Mouse (Mus musculus): ENCODE data around the gene Tmprss3. TPM values are rescaled to one million over a fixed set of nuclear protein-coding genes. Genes with fewer than 3 reads are reported as not detected.

The Tmprss3 gene
- total RNA-seq, 2 experiments from 2014 or later: 0.13 TPM; not detected in 1

DNA sequence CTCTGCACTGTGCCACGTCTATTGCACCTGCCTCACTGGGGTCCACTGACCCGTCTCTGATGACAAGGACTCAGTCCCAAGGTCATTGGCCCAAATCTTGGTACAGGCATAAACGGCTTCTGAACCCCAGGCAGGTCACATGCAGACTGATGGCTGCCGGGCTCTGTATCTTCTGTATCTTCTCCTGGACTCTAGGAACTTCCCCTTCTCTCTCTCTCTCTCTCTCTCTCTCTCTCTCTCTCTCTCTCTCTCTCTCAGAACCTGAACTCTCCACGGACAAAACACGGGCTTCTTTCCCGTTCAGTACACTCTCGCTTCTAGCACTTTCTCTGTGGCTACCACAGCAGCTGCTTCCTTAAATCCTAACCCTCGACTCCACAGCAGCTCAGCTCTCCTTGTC is 52.8 kb downstream of the Tmprss3 start:
- DNase-seq (ENCODE audit: low spot score in 2 of 2): no peak
- intact Hi-C loops (cut with DNase I): no loop called here

DNA sequence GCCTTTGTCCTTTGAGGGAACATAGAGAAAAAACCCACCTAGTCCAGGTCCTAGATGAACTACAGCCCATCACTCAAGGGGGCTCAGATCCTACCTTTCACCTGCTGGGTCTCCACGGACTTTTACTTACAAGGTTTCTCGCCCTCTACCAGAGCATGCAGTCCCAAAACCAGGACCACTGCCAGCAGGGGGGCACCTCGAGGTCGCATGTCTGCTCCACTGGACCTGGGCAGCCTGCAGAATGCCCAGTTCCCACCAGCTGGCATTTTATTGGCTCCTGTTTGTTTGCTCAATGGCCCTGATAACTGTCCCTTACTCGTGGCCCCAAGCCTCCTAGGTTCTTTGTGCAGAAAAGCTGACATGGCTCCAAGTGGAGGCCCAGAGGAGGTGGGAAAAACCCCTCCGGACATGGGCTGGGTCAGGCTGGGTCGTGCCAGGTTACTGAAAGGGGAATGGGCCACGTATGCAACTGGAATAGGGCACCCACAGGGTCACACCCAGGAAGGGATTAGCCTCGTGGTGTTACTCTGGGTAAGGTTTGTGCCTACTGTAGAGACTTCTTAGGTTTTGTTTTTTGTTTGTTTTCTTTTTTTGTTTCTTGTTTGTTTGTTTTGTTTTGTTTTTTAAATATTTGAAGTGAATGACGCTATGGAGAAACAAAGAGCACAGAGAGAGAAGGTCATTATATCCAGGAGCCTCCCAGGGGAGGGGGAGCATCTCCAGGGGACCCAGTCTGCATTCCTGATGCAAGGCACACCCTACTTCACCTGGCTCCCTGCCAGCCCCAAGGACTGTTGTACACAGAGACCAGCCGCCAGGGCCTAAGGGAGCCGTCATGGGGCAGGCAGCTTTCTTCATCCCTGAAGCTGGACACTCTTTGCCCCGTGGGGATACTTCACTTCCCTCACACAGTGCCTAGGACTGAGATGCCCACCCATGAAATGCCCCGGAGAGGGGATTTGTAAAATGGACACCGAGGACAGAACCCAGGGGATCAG is 54.4 kb downstream of the Tmprss3 start, which contains the start of gene Tff2:
Gene Tff2, minus strand, starts transcription at position 243 of the 998 bp plus-strand sequence.
- intact Hi-C loops (cut with DNase I): no loop called here
- no peak for DNase-seq (ENCODE audit: low spot score in 2 of 2)

DNA sequence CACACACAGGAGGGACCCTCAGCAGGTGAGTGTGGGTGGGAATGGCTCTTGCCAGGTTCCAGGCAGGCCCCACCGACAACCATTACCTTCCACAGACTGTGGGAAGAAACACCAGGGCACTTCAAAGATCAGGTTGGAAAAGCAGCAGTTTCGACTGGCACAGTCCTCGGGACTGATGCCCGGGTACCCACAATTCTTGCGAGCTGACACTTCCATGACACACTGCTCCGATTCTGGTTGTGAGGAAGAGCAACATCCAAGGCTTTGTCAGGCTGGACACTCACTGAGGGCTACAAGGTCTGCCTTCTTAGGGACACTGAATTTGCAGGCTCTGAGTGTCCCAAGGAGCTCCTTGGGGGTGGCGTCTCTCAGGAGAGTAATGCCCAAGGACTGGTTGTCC is 56.7 kb downstream of the Tmprss3 start:
- intact Hi-C loops (cut with DNase I): no loop called here
- no peak for DNase-seq (ENCODE audit: low spot score in 2 of 2)

DNA sequence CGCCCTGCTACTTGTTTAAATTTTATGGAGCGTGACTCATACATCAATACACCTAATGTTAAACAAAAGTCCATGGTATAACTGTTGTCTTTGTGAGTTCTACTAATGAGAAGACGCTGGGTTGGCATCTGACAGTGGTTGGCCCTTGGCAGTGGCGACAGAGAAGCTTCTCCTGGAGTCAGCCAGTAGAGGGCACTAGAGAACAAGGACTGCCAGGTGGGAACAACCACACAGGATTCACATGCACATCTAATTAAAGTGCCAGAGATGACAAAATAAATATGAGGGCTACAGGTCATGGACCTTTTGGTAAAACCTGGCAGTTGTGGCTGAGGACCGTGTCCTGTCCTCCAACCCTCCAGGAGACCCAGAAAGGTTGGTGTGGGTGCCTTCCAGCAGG is 60.4 kb downstream of the Tmprss3 start:
- intact Hi-C loops (cut with DNase I): loop anchor here (5.0 to 10.0 kb wide), 2 partner anchors 49 to 356 kb away; no protein-coding TSS in a partner anchor
- DNase-seq (ENCODE audit: low spot score in 2 of 2): peak; percentile 62 to 70

GRCm38 (mm10) chr17:31136821-31137220 is 62.0 kb downstream of the Tmprss3 start:
- DNase-seq (ENCODE audit: low spot score in 2 of 2): no peak
- intact Hi-C loops (cut with DNase I): loop anchor here (5.0 to 10.0 kb wide), 2 partner anchors 50 to 358 kb away; no protein-coding TSS in a partner anchor

DNA sequence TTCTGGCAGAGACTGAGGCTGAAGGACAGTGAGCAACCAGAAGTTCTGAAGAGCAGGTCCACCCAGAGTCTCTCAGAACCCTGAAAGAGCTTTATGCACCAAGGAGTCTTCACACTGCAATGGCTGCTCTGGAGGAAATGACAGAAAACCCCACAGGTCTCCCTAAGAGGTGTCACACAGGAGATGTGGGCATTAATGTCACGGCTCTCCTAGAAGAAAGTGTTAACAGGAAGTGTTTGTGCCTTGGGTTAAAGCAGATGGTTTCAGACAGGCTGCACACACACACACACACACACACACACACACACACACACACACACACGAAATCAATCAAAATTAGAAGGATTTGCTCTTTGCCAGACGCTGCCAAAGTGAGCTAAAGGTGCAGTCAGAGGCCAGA is 62.5 kb downstream of the Tmprss3 start:
- DNase-seq (ENCODE audit: low spot score in 2 of 2): no peak
- intact Hi-C loops (cut with DNase I): loop anchor here (5.0 to 10.0 kb wide), 2 partner anchors 51 to 359 kb away; no protein-coding TSS in a partner anchor

DNA sequence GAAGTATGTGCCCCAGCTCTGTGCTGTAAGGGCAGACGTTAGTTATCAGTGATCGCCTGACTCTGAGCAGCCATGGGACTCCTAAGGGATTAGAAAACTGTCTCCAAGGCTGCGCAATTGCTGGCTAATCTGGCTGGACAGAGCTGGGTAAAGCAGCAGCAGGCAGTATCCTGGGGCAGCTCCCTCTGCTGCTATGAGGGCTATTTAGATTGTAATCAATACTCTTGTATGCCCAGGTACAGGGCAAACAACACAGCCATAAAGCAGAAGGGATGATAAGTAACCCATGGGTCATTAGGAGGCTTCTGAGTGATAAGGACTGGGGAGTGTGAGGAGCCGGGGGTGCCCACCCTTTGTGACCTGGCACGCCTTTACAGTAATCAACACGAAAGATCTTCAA is 63.9 kb downstream of the Tmprss3 start:
- intact Hi-C loops (cut with DNase I): loop anchor here (5.0 to 10.0 kb wide), 2 partner anchors 52 to 360 kb away; no protein-coding TSS in a partner anchor
- no peak for DNase-seq (ENCODE audit: low spot score in 2 of 2)

DNA sequence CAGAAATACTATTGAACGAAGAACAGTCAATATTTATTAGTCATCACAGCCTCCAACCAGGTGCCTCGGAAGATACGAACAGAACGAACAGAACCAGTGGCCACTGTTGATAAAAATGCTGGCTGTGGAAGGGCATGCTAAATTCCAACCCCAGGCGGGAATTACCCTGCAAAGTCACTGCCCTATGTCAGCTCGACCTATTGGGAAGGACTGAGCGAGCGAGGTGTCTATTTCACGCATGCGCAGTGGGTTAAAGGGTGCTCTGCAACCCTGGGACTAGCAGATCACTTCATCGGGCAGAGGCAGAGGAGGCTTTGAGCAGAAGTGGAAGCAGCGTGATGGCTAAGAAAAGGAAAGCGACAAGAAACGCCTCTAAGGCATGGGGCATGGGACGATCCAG is 65.0 kb downstream of the Tmprss3 start:
- no peak for DNase-seq (ENCODE audit: low spot score in 2 of 2)
- intact Hi-C loops (cut with DNase I): loop anchor here (10.0 kb wide), 1 partner anchor 361 kb away; no protein-coding TSS in a partner anchor

DNA sequence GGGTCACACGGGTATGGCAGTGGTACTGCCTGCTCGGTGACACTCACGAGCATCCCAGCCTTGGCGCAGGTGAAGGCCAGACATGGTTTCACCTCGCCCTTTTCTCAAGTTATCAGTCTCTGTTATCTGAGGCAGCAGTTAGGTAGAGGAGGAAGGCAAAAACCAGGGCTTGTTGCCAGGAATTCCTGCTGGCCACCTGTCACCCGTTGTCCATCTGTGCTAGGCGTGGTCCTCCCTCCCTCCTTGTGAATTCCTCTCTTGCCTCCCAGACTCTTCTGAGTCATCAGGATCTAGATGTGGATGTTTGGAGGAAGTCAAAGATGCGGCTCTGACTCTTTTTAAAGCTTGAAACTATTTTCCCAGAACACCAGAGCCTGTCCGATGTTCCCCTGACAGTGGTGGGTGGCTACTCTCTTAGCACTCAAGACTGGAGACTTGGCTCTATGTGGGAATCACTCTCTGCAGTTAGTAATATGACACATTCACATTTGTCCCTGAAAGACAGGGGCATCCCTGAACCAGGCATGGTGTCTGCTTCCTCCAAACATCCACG is 67.4 kb downstream of the Tmprss3 start:
- peak in 1 of 2 experiments; percentile 31 for DNase-seq (ENCODE audit: low spot score in 2 of 2)
- intact Hi-C loops (cut with DNase I): loop anchor here (10.0 kb wide), 1 partner anchor 363 kb away; no protein-coding TSS in a partner anchor

DNA sequence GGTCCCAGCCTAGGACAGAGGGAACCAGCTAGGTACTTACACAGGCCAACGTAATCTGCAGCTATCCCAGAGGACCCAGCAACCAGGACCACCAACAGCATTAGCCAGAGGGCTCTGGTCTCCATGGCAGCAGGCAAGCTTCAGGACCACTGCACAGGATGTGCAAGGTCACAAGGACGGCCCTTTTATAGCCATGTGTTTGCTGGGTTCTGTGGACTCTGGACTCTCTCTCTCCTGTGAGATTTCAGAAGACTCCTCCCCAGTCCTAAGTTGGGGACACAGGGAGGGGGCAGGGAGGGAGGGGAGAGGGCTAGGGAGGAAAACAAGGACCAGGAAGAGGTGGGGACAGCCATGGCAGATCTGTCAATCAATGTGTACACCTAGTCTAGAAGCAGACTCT is 69.3 kb downstream of the Tmprss3 start, which contains the start of gene Tff3:
Gene Tff3, minus strand, starts transcription at position 195 of the 400 bp plus-strand sequence.
- intact Hi-C loops (cut with DNase I): no loop called here

More for the DNA sequence above, 69.3 kb downstream of the Tmprss3 start, which contains the start of gene Tff3:
- DNase-seq (ENCODE audit: low spot score in 2 of 2): no peak

Other genes with a start within 250 kb of the Tmprss3 start
- gene Umodl1, start 244.3 kb downstream of the Tmprss3 start, total RNA-seq (2021): under 1 TPM; 0.15 to 0.23 TPM
- 10 to 100 TPM; 41.6 to 52.7 TPM for gene Abcg1, start 141.3 kb downstream of the Tmprss3 start, total RNA-seq (2021)
- gene Tff3, start 69.3 kb downstream of the Tmprss3 start, total RNA-seq (2021): not detected
- gene Tff2, start 54.7 kb downstream of the Tmprss3 start, total RNA-seq (2021): not detected
- gene Tff1, start 33.7 kb downstream of the Tmprss3 start, total RNA-seq (2021): not detected
- not detected for gene Ubash3a, start 8.9 kb upstream of the Tmprss3 start, total RNA-seq (2021)
- gene Rsph1, start 78.4 kb upstream of the Tmprss3 start, total RNA-seq (2021): 10 to 100 TPM; 13.6 to 17.6 TPM
- 1 to 10 TPM; 4.7 to 6.6 TPM for gene Slc37a1, start 87.8 kb upstream of the Tmprss3 start, total RNA-seq (2021)
- 10 to 100 TPM; 24.4 to 27.2 TPM for gene Pde9a, start 187.2 kb upstream of the Tmprss3 start, total RNA-seq (2021)